Mouse (Mus musculus) layer of hippocampus, postnatal 36 days (tissue): ENCODE results near the gene Kat2a. TPM values are rescaled to one million over a fixed set of nuclear protein-coding genes. Genes with fewer than 3 reads are reported as not detected.

Source experiments
- DNase-seq, 2 experiments: peaks; one replicate each; pipeline ENCODE4 v3.0.0; 2022
- total RNA-seq, 2 experiments: library from RNA; stranded (reverse); gene quantifications; 2 replicates each; pipeline ENCODE4 v1.2.3; 2021

Kat2a gene
- 10 to 100 TPM; 53.0 to 54.4 TPM for total RNA-seq

GRCm38 (mm10) chr11:100711783-100712615, at the start of gene Kat2a:
TSS of gene Kat2a (minus strand) at chr11:100712465.
- DNase-seq: peak; percentile 82 to 85

GRCm38 (mm10) chr11:100761547-100762045, 49.3 kb upstream of the Kat2a start:
- DNase-seq: peak; percentile 86 to 89

GRCm38 (mm10) chr11:100759611-100760233, 47.5 kb upstream of the Kat2a start, which contains the start of gene Kcnh4:
TSS of gene Kcnh4 (minus strand) at chr11:100759942.
- peak; percentile 79 to 81 for DNase-seq

GRCm38 (mm10) chr11:100758707-100759610, 46.7 kb upstream of the Kat2a start:
- no peak for DNase-seq

- no peak for DNase-seq
These were observed 45.3 kb upstream of the Kat2a start for GRCm38 (mm10) chr11:100757566-100757965.

- DNase-seq: no peak
These were observed 44.2 kb upstream of the Kat2a start for GRCm38 (mm10) chr11:100756476-100756875.

- no peak for DNase-seq
These were observed 42.4 kb upstream of the Kat2a start for GRCm38 (mm10) chr11:100754693-100755057.

GRCm38 (mm10) chr11:100754021-100754692, 41.9 kb upstream of the Kat2a start:
- no peak for DNase-seq

GRCm38 (mm10) chr11:100752294-100752693, 40.0 kb upstream of the Kat2a start:
- DNase-seq: no peak

GRCm38 (mm10) chr11:100750127-100750526, 37.9 kb upstream of the Kat2a start:
- DNase-seq: peak in 1 of 2 experiments; percentile 27

GRCm38 (mm10) chr11:100749469-100749868, 37.2 kb upstream of the Kat2a start:
- no peak for DNase-seq

GRCm38 (mm10) chr11:100748620-100749019, 36.4 kb upstream of the Kat2a start:
- DNase-seq: no peak

- DNase-seq: no peak
These were observed 34.8 kb upstream of the Kat2a start for GRCm38 (mm10) chr11:100747114-100747513.

GRCm38 (mm10) chr11:100746546-100746945, 34.3 kb upstream of the Kat2a start:
- DNase-seq: no peak

- DNase-seq: no peak
These were observed 32.8 kb upstream of the Kat2a start for GRCm38 (mm10) chr11:100745085-100745484.

GRCm38 (mm10) chr11:100741348-100741747, 29.1 kb upstream of the Kat2a start:
- DNase-seq: no peak

- DNase-seq: no peak
These were observed 26.5 kb upstream of the Kat2a start for GRCm38 (mm10) chr11:100738749-100739148.

- DNase-seq: peak; percentile 99
These were observed 25.9 kb upstream of the Kat2a start, which contains the start of gene Rab5c for GRCm38 (mm10) chr11:100738066-100738604. TSS of gene Rab5c (minus strand) at chr11:100738215.

GRCm38 (mm10) chr11:100737105-100737733, 25.0 kb upstream of the Kat2a start:
- no peak for DNase-seq

GRCm38 (mm10) chr11:100736746-100737080, 24.4 kb upstream of the Kat2a start:
- no peak for DNase-seq
